Mouse (Mus musculus) urinary bladder, postnatal 14 days (tissue): ENCODE measurements around the gene Rpap1.

Experiments used
- DNase-seq: peaks from one replicate; pipeline ENCODE4 v3.0.0; 2021; ENCODE audit warnings: low spot score

Gene Rpap1

GRCm38 (mm10) chr2:119799181-119799960, 12.0 kb upstream of the Rpap1 start:
- DNase-seq: peak; percentile 44

GRCm38 (mm10) chr2:119798246-119798927, 11.1 kb upstream of the Rpap1 start:
- peak; percentile 80 for DNase-seq

GRCm38 (mm10) chr2:119797279-119797783, 10.0 kb upstream of the Rpap1 start, which contains the start of gene Tyro3:
Tyro3 (plus strand) TSS chr2:119797733.
- DNase-seq: no peak

DNA sequence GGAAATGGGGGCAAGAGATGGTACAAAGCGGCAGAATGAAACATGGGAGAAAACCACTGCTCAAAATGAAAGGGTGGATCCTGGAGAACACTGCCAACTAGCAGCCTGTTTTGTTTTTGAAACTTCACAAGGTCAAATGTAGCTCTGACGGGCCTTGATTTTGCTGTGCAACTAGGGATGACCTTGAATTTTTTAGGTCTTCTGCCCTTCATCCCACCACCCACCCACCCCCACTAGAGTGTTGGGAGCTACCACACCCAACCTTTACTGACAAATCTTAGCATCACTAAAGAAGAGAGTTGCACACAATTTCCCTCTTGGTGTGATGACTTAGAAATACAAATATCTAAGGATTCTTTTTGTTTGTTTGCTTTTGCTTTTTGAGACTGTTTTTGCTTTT, 2.7 kb upstream of the Rpap1 start:
- DNase-seq: no peak

DNA sequence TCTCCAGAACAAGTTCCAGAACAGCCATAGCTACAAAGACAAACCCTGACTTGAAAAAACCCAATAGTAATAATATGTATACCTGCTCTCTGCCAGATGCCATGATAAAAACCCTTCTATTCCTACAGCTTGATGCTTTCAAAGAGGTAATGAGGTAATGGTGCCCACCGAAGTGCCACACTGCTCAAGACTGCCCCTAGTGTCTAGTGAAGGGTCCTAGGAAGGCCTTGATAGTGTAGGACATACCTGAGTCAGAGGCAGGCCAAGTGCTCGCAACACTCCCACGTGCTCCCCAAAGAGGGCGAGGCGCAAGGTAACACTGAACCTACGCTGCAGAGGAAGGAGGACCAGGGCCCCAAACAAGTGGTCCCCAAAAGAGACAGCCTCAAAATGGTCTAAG, 20.1 kb downstream of the Rpap1 start:
- no peak for DNase-seq

GRCm38 (mm10) chr2:119763924-119764323, 23.4 kb downstream of the Rpap1 start:
- no peak for DNase-seq

DNA sequence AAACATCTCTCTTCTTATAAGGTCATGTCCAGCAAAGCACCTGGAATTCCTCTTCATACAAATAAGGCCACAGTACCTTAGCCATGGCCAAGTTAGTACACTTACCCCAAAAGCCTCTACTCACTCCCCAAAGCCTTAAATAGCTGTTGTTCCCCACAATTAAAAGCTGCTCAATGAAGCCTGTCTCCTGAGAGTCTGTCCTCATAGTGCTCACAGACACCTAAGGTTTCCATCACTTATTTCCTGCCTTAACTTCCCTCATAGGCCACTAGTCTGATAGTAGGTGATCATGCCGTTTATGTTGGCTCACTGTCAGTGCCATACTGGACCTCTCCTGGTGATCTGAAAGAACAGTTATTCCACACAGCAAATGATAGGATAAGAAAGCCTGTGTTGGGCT, 25.1 kb downstream of the Rpap1 start:
- DNase-seq: no peak

GRCm38 (mm10) chr2:119760251-119760650, 27.1 kb downstream of the Rpap1 start, which contains the start of gene Ltk:
Ltk (minus strand) TSS chr2:119760431.
- no peak for DNase-seq

DNA sequence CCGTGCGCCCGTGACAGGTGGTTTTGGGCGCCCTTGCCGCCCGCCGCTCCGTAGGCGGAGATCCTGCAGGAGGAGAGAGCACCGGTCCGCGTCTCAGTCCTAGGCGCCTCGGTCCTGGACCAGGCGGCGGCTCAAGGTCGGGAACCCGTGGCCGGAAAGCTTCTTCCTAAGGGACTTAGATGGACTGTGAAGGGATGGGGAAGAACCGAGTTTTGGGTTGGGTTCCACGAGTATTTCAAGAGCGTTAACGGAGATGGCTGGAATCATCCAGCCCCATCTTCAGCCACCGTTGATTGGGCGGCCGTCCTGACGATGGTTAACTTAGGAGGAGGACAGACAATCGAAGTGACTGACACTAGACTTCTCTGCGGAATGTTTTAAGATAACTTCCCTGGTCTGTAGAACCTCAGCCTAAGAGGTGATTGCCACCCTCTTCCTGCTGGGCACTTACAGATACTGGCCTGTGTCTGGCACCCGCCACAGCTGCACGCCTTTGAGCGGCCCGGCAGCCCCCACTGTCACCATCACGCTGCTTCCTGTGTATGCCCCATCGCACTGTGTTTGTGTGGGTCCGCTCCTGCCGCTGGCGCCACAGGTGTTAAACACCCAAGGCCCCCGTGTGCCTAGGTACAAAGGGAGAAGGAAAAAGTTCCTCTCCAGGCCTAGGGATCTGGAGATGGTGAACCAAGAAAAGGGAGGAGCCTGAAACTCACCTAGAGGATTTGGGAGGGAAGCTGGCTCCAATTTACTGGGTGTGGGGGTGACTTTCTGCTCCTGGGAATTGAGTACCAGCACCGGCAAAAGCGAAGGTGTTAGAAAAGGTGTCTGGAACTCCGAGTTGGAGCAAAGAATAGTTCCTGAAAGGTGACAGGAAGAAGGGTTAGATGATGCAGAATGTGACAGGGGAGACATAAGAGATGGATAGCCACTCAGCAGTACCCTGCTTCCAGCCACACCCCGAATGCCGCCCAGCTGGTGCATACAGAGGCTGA, 28.2 kb downstream of the Rpap1 start:
- no peak for DNase-seq

DNA sequence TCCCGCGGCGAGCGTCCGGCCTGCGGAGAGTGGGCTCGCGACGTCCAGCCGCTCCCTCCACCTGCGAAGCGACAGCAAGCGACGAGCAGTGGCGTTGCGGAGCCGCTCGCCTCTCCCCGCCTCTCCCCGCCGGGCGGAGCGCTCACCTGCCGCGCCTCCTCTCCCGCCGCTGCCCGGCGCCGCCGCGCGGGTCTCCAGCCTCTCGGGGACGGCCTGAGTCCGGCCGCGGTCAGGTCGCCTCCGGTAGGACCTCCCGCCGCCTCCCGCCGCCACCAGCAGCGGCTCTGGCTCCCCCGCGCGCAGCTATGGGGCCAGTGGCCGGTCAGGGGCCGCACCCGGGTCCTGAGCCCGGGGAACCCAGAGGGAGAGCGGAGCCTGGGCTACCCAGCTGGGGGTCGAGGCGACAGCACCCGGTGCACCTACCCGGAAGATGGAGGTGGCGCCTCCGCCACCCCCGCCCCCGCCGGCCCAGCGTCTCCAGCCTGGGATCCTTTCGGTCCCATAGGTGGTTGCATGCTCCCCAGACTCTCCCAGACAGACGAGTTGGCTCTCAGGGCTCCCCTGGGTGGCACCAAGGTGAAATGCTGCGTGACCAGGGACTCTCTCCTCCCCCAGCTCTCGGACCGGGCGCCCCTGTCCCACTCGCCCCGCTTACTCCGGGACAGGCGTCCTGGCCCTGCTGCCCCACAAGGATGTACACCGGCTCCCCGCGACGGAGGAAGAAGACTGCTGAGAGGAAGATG, 29.1 kb downstream of the Rpap1 start:
- peak; percentile 22 for DNase-seq

DNA sequence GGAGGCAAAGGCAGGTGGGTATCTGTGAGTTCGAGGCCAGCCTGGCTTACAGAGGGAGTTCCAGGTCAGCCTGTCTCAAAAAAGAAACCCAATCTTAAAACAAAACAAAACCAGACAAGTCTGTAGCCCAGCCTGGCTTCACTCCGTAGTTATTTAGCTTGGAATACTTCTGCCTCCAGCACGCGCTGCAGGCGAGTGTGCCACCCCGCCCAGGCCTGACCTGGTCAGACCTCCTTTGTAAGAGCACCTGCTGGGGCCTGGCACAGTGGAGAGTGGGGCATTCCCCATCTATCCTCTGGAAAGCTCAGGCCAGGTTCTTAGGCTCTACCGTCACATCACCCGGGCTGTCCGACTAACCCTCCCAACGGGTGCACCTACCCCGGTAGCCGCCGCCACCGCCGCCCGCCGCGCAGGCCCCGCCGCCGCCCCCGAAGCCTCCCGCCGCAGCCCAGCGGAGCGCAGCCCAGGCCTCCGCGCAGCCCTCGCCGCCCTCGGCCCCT, 29.7 kb downstream of the Rpap1 start:
- DNase-seq: peak; percentile 7

- DNase-seq: no peak
Measured at GRCm38 (mm10) chr2:119749260-119749659, 38.1 kb downstream of the Rpap1 start.

GRCm38 (mm10) chr2:119747554-119747953, 39.8 kb downstream of the Rpap1 start:
- no peak for DNase-seq

DNA sequence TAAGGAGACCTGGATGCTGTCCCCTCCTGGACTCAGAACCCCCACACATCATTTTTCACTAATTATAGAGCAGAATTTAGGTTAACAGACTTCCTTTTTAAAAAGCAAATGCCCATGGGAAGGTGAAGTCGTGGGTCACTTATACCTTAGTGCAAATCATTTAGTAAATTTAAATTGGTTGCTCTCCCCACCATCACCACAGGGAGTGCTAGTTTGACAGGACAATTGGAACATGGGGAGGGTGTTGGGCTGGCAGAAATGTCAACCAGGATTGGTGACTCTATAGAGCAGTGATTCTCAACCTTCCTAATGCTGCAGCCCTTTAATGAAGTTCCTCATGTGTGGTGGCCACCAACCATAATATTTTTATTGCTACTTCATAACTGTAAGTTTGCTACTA, 42.1 kb downstream of the Rpap1 start:
- peak; percentile 15 for DNase-seq

DNA sequence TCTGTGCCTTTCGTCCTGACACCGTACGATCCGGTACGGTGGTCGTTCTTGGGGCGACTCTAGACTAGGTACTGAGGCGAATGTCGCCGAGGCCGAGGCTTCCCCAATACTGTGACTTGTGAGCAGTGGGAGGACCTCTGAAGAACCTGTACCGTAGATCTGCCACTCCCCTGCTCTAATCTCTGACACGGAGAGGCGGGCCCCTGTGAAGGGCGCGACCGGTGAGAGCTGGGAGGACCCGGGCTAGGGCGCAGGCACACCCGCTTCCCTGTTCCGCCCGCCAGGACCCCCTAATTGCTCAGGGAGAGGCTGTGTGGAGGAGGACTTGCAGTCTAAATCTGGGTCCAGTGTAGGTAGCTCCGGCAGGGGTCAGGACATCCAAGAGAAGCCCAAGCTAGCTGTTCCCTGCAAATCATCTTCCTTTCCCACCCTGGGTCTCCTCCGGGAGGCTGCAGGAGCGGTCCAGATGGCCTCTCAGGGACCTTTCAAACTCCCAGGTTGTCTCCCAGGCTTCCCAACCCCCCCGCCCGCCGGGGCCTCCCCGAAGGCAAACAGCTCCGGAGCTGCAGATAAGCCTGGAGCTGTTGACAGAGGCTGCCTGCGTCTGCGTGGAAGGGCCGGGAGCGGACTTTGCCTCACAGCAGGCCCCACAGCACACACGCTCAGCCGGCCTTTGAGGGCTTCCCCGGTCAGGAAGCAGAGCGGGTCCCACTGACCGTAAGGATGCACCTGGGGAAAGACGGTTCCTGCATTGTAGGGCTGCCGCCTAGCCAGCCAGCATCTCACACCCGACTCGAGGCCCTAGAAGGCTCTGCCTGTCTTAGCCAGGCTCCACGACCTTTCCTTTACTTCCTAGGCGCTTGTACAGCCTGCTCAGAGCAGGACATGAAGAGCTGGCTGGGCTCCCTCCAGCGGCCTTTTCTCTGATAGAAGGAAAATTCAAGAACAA, 42.9 kb downstream of the Rpap1 start:
- peak; percentile 49 for DNase-seq

DNA sequence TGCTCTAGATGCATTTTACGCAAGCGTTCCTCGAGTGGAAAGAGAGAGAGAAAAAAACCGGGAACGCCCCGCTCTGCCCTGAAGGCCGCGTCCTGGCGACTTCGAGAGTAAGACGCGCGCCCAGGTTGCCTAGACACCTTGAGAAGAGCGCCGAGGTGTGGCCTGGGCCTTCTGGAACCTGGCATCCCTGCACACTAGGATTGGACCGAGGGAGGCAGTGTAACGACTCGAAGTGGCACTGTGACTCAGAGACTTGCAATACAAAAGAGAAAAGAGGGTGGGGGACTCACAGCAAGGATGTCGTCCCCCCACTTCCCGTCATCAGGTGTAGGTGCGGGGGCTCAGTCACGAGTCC, 43.6 kb downstream of the Rpap1 start:
- no peak for DNase-seq

DNA sequence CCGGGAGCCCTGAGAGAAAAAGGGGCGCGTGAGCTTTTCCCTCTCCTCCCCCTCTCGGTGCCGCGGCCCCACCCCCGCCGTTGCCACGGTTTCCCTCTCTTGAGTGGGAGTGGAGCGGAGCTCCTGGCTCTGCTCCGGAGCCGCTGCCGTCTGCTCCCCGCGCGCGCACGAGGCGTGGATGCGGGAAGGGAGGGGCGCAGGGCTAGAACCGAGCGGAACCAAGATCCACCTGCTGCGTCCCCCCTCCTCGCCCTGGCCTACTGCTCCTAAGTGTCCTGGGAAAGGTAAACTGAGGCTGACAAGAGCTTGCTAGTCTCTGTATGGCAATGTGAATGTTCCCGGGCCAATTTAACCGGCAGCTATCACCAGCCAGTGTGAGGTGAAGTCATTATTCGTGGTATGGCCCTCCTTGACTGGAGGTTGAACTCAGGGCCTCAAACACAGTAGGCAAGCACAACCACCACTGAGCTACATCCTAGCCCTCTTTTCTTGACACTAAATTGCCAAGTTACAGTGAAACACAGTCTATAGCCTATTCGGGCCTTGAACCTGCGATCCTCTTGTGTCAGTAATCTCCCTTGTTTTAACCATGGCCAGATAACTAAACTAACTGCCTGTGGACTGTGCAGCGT, 44.0 kb downstream of the Rpap1 start:
- DNase-seq: no peak

DNA sequence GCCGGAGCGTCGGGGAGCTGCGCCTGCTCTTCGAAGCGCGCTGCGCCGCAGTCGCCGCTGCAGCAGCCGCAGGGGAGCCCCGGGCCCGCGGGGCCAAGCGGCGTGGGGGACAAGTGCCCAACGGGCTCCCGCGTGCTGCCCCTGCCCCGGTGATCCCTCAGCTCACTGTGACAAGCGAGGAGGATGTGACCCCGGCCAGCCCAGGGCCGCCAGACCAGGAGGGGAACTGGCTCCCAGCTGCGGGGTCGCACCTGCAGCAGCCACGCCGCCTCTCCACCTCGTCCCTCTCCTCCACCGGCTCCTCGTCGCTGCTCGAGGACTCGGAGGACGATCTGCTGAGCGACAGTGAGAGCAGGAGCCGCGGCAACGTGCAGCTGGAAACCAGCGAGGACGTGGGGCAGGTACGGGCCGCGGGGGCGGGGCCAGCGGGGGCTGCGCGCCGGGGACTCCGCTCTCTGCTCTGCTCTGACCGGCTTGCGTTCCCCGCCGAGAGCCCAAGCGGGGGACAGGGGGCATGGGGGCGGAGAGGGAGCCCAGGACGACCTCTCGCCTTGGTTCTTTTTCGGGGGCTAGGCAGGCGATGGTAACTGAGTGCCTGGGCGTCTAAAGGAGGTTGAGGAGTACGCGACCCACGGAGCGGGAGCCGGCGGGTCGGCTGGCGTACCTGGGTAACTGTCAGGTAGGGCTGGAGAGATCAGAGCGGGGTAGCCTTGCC, 44.7 kb downstream of the Rpap1 start:
- DNase-seq: peak; percentile 34
